Mouse (Mus musculus): ENCODE results near the gene Lrig1.
A peak's percentile ranks its signal among the peaks of the same experiment; 100 is the strongest.

The Lrig1 gene

GRCm38 (mm10) chr6:94620287-94620686 is 79.7 kb downstream of the Lrig1 start:
- DNase-seq (ENCODE audit: low spot score in 2 of 2) = no peak

- no peak for DNase-seq (ENCODE audit: low spot score in 2 of 2)
Measured at GRCm38 (mm10) chr6:94618671-94619070, 81.3 kb downstream of the Lrig1 start.

GRCm38 (mm10) chr6:94615936-94616335 is 84.0 kb downstream of the Lrig1 start:
- no peak for DNase-seq (ENCODE audit: low spot score in 2 of 2)

- no peak for DNase-seq (ENCODE audit: low spot score in 2 of 2)
Measured at GRCm38 (mm10) chr6:94614346-94614745, 85.6 kb downstream of the Lrig1 start.

- no peak for DNase-seq (ENCODE audit: low spot score in 2 of 2)
Measured at GRCm38 (mm10) chr6:94613235-94613895, 86.6 kb downstream of the Lrig1 start.

- no peak for DNase-seq (ENCODE audit: low spot score in 2 of 2)
Measured at GRCm38 (mm10) chr6:94604546-94604945, 95.4 kb downstream of the Lrig1 start.

- DNase-seq (ENCODE audit: low spot score in 2 of 2) = no peak
Measured at GRCm38 (mm10) chr6:94604072-94604471, 95.9 kb downstream of the Lrig1 start.

GRCm38 (mm10) chr6:94601811-94602210 is 98.1 kb downstream of the Lrig1 start:
- DNase-seq (ENCODE audit: low spot score in 2 of 2) = no peak

- DNase-seq (ENCODE audit: low spot score in 2 of 2) = no peak
Measured at GRCm38 (mm10) chr6:94601101-94601500, 98.9 kb downstream of the Lrig1 start.

GRCm38 (mm10) chr6:94599016-94599415 is 100.9 kb downstream of the Lrig1 start:
- DNase-seq (ENCODE audit: low spot score in 2 of 2) = no peak

GRCm38 (mm10) chr6:94598421-94598820 is 101.5 kb downstream of the Lrig1 start:
- DNase-seq (ENCODE audit: low spot score in 2 of 2) = no peak

GRCm38 (mm10) chr6:94596761-94597485 is 103.0 kb downstream of the Lrig1 start:
- DNase-seq (ENCODE audit: low spot score in 2 of 2) = peak in 1 of 2 experiments; percentile 47

- peak in 1 of 2 experiments; percentile 52 for DNase-seq (ENCODE audit: low spot score in 2 of 2)
Measured at GRCm38 (mm10) chr6:94596051-94596760, 103.8 kb downstream of the Lrig1 start.

GRCm38 (mm10) chr6:94595206-94595605 is 104.8 kb downstream of the Lrig1 start:
- DNase-seq (ENCODE audit: low spot score in 2 of 2) = peak in 1 of 2 experiments; percentile 57

GRCm38 (mm10) chr6:94594711-94595110 is 105.2 kb downstream of the Lrig1 start:
- DNase-seq (ENCODE audit: low spot score in 2 of 2) = peak in 1 of 2 experiments; percentile 52

GRCm38 (mm10) chr6:94594096-94594665 is 105.8 kb downstream of the Lrig1 start:
- DNase-seq (ENCODE audit: low spot score in 2 of 2) = peak; percentile 12 to 41

- DNase-seq (ENCODE audit: low spot score in 2 of 2) = peak; percentile 13 to 46
Measured at GRCm38 (mm10) chr6:94592710-94593109, 107.2 kb downstream of the Lrig1 start.

GRCm38 (mm10) chr6:94592243-94592642 is 107.7 kb downstream of the Lrig1 start:
- DNase-seq (ENCODE audit: low spot score in 2 of 2) = peak in 1 of 2 experiments; percentile 39

GRCm38 (mm10) chr6:94588365-94588764 is 111.6 kb downstream of the Lrig1 start:
- no peak for DNase-seq (ENCODE audit: low spot score in 2 of 2)

GRCm38 (mm10) chr6:94584976-94585375 is 115.0 kb downstream of the Lrig1 start:
- DNase-seq (ENCODE audit: low spot score in 2 of 2) = no peak

- DNase-seq (ENCODE audit: low spot score in 2 of 2) = no peak
Measured at GRCm38 (mm10) chr6:94584147-94584695, 115.7 kb downstream of the Lrig1 start.

GRCm38 (mm10) chr6:94582055-94582454 is 117.9 kb downstream of the Lrig1 start:
- no peak for DNase-seq (ENCODE audit: low spot score in 2 of 2)

All from urinary bladder, postnatal 4 days (tissue).